Mouse (Mus musculus): ENCODE measurements around the gene Chrm1. TPM values are rescaled to one million over a fixed set of nuclear protein-coding genes. Genes with fewer than 3 reads are reported as not detected.
A peak's percentile ranks its signal among the peaks of the same experiment; 100 is the strongest.

The Chrm1 gene
- polyA plus RNA-seq, 1 experiment from 2014 or later = 0.05 TPM

DNA sequence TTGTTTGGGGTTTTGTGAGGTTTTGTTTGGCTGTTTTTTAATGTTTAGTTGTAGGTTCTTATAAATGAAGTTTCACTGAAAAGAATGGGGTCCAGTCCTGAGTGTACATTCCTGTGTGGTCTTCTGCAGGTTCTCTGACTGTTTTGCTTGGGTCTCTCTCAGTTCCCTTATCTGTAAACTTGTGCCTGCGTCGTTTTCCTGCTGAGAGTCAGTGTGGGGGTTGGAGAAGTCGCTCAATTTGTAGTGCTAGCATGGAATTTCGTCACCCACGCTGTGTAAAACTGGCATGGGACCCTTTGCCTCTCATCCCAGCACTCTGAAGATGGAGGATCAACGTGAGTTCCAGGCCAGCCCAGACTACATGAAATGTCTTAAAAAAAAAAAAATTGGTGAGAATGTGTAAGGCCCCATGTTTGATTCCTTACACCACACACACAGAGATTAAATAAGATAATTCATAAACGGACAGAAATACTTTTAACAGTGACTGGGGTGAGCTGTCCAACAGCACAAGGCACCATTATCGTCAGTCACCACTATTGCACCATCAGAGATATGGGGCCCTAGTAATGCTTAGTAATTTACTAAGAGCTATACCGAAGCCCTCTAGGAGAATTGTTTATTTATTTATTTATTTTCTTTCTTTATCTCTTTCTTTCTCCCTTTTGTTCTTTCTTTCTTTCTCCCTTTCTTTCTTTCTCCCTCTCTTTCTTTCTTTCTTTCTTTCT, 9.9 kb downstream of the Chrm1 start:
- Histone ChIP-seq H3K27me3 (ENCODE audit: control insufficient read depth, insufficient read depth, low read length) (no peaks in the 10 kb centered on the region), H3K9me3 (ENCODE audit: control insufficient read depth, low read length) (no peaks in the 10 kb centered on the region), H3K4me3 (ENCODE audit: low read depth, low read length) (no peak overlapping the region), H3K4me1 (ENCODE audit: control insufficient read depth, insufficient read depth, low read length) (no peaks in the 10 kb centered on the region), H3K36me3 (ENCODE audit: control insufficient read depth, insufficient read depth, low read length) (no peaks in the 10 kb centered on the region), H3K9ac (ENCODE audit: low read length) (no peak overlapping the region), H3K27ac (ENCODE audit: low read depth, low read length) (no peak overlapping the region), H3K4me2 (ENCODE audit: low read depth) (no peak overlapping the region)
- DNase-seq (ENCODE audit: low spot score) = no peak
- WGBS = 72% methylated on average over 9 of the region's 9 CpGs
- ATAC-seq (ENCODE audit: insufficient read depth, low FRiP score, low TSS enrichment) = no peak

DNA sequence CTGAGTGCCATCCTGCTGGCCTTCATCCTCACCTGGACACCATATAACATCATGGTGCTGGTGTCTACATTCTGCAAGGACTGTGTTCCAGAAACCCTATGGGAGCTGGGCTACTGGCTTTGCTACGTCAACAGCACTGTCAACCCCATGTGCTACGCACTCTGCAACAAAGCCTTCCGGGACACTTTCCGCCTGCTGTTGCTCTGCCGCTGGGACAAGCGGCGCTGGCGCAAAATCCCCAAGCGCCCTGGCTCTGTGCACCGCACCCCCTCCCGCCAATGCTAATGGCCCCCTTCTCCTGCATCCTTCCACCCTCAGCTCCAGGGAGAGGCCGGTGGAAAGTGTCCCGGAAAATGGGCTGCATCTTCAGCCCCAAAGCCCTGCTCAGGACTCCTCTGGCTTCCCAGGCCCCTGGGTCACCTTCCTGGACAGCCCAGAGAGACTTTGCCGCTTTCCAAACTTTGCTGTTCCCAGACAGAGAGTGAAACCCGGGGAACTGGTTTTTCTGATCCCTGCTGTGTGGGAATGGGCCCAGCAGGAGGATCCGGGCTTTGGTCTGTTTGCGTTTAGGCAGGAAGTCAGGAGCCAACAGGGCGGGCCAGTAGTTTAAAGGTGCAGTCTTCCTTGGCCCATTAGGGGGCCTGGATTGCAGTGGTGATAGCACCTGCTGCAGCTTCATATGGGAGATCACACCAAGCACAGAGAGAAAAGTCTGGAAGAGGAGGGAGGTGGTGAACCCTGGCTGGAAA, 15.6 kb downstream of the Chrm1 start:
- ATAC-seq (ENCODE audit: insufficient read depth, low FRiP score, low TSS enrichment) = no peak
- DNase-seq (ENCODE audit: low spot score) = no peak
- 29% methylated on average over 18 of the region's 18 CpGs for WGBS
- no peaks in the 10 kb centered on the region for H3K36me3 ChIP-seq (ENCODE audit: control insufficient read depth, insufficient read depth, low read length)
- H3K27ac ChIP-seq (ENCODE audit: low read depth, low read length) = no peak overlapping the region
- H3K4me1 ChIP-seq (ENCODE audit: control insufficient read depth, insufficient read depth, low read length) = peaks cover 4% of the 10 kb centered on the region; the same call in 1 of the 2 replicates
- H3K9me3 ChIP-seq (ENCODE audit: control insufficient read depth, low read length) = no peaks in the 10 kb centered on the region
- no peak overlapping the region for H3K4me2 ChIP-seq (ENCODE audit: low read depth)
- H3K9ac ChIP-seq (ENCODE audit: low read length) = no peak overlapping the region
- H3K4me3 ChIP-seq (ENCODE audit: low read depth, low read length) = no peak overlapping the region
- H3K27me3 ChIP-seq (ENCODE audit: control insufficient read depth, insufficient read depth, low read length) = no peaks in the 10 kb centered on the region

DNA sequence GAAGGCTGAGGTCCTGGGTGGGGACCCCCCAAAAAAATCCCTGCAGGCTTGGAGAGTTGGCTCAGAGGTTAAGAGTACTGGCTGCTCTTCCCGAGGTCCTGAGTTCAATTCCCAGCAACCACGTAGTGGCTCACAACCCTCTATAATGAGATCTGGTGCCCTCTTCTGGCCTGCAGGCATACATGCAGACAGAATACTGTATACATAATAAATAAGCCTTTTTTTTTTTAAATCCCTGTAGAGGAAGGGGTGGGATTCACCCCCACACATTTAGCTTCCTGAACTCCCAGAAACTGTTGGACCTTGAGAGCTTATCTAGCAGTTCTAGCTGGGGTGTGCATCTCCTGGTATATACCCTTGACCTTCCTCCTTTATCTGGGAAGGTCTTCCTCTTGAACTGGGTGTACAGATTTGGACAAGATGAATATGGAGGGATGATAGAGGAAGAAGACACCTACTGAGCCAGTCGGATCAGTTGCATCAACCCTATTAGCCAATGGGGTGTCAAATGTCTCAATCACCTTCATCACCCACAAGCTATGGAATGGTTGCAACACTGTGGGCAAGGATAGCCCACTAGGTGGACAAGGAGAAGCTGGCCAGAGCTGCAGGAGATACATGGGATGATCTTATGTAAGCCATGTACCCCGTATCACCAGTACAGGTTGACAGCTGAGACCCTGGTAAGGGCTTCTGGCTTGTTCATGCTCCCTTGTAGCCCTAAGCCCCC, 18.2 kb downstream of the Chrm1 start:
- Histone ChIP-seq H3K36me3 (ENCODE audit: control insufficient read depth, insufficient read depth, low read length) (no peaks in the 10 kb centered on the region), H3K9ac (ENCODE audit: low read length) (no peak overlapping the region), H3K27ac (ENCODE audit: low read depth, low read length) (no peak overlapping the region), H3K4me1 (ENCODE audit: control insufficient read depth, insufficient read depth, low read length) (peaks cover 4% of the 10 kb centered on the region; the same call in 1 of the 2 replicates), H3K4me3 (ENCODE audit: low read depth, low read length) (no peak overlapping the region), H3K4me2 (ENCODE audit: low read depth) (no peak overlapping the region), H3K27me3 (ENCODE audit: control insufficient read depth, insufficient read depth, low read length) (no peaks in the 10 kb centered on the region), H3K9me3 (ENCODE audit: control insufficient read depth, low read length) (no peaks in the 10 kb centered on the region)
- ATAC-seq (ENCODE audit: insufficient read depth, low FRiP score, low TSS enrichment) (no peak), DNase-seq (ENCODE audit: low spot score) (no peak)
- WGBS = 88% methylated on average over 4 of the region's 4 CpGs

DNA sequence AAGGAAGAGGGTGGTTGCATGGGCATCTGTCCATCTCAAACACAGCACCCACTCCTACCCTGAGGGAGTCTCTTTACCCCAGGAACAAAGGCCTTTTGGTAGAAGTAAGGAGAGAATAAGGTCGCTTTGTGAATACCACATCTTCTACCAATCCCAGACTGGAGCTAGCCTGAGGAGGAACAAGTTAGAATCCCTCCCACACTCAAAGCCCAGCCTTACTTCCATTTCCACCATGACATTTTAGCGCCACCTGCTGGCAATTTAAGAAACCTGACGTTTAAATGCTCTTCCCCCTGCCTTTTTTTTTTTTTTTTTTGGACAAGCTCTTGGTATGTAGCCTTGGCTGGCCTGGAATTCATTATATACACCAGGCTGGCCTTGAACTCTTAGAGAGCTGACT, 19.4 kb downstream of the Chrm1 start:
- peaks cover 4% of the 10 kb centered on the region; the same call in 1 of the 2 replicates for H3K4me1 ChIP-seq (ENCODE audit: control insufficient read depth, insufficient read depth, low read length)

DNA sequence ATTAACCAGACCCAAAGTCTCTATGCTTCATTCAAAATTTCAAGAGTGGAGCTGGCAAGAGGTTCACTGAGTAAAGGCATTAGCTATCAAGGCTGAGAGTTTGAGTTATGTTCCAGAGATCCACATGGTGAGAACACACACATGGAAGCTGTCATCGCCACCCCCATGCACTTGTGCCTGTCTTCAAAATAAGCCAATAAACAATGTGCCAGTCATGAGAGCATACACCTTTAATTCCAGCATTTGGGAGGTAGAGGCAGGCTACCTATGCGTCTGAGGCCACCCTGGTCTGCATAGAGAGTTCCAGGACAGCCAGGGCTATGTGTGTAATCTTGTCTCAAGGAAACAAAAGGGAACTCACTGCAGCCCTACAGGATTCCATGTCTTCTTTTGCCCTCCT, 20.0 kb downstream of the Chrm1 start:
- WGBS = 67% methylated on average over 2 of the region's 2 CpGs
- Histone ChIP-seq H3K36me3 (ENCODE audit: control insufficient read depth, insufficient read depth, low read length) (no peaks in the 10 kb centered on the region), H3K4me2 (ENCODE audit: low read depth) (no peak overlapping the region)

More for the DNA sequence above, 19.4 kb downstream of the Chrm1 start:
- peak; percentile 82 for DNase-seq (ENCODE audit: low spot score)
- no peaks in the 10 kb centered on the region for H3K27me3 ChIP-seq (ENCODE audit: control insufficient read depth, insufficient read depth, low read length)
- 4% methylated on average over 3 of the region's 3 CpGs for WGBS
- H3K4me3 ChIP-seq (ENCODE audit: low read depth, low read length) = no peak overlapping the region
- H3K36me3 ChIP-seq (ENCODE audit: control insufficient read depth, insufficient read depth, low read length) = no peaks in the 10 kb centered on the region
- H3K9me3 ChIP-seq (ENCODE audit: control insufficient read depth, low read length) = no peaks in the 10 kb centered on the region
- no peak overlapping the region for H3K9ac ChIP-seq (ENCODE audit: low read length)
- no peak overlapping the region for H3K4me2 ChIP-seq (ENCODE audit: low read depth)
- H3K27ac ChIP-seq (ENCODE audit: low read depth, low read length) = no peak overlapping the region
- ATAC-seq (ENCODE audit: insufficient read depth, low FRiP score, low TSS enrichment) = peak; percentile 53; the same call in 1 of the 2 replicates

DNA sequence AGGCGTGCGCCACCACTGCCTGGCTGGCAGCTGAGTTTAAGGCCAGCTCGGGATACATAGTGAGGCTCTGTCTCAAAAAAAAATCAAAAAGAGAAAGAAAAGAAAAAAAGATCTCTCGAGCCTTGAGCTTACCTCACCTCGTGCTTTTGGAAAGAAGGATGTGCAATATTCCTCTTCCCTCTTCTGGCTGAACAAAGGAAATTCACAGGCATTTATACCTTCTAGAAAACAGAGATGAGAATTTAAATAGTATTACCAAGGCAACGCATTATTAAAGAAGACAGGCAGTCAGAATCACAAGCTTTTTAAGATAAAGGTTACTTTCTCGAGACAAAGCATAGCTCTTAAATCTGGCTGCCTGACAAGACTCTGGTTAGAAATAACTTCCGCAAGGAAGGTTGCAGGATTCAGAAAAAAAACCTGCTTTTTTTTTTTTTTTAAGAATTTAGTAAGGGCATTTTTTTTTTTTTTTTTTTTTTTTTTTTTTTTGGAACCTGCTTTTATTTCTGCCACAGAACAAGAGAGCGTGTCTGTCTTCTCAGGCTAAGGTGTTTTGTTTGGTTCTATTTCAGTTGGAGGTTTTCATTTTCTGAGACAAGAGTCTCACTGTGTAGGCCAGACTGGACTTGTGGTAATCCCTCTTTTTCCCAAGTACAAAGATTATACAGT, 28.4 kb downstream of the Chrm1 start:
- H3K9me3 ChIP-seq (ENCODE audit: control insufficient read depth, low read length) = no peaks in the 10 kb centered on the region
- no peak overlapping the region for H3K27ac ChIP-seq (ENCODE audit: low read depth, low read length)
- H3K27me3 ChIP-seq (ENCODE audit: control insufficient read depth, insufficient read depth, low read length) = no peaks in the 10 kb centered on the region
- 64% methylated on average over 9 of the region's 9 CpGs for whole genome bisulfite sequencing
- DNase-seq (ENCODE audit: low spot score) (no peak), ATAC-seq (ENCODE audit: insufficient read depth, low FRiP score, low TSS enrichment) (no peak)
- H3K4me1 ChIP-seq (ENCODE audit: control insufficient read depth, insufficient read depth, low read length) = no peaks in the 10 kb centered on the region
- no peak overlapping the region for H3K4me3 ChIP-seq (ENCODE audit: low read depth, low read length)
- no peak overlapping the region for H3K9ac ChIP-seq (ENCODE audit: low read length)
- no peaks in the 10 kb centered on the region for H3K36me3 ChIP-seq (ENCODE audit: control insufficient read depth, insufficient read depth, low read length)
- H3K4me2 ChIP-seq (ENCODE audit: low read depth) = no peak overlapping the region

More for the DNA sequence above, 20.0 kb downstream of the Chrm1 start:
- Histone ChIP-seq H3K27ac (ENCODE audit: low read depth, low read length) (no peak overlapping the region), H3K27me3 (ENCODE audit: control insufficient read depth, insufficient read depth, low read length) (no peaks in the 10 kb centered on the region), H3K4me3 (ENCODE audit: low read depth, low read length) (no peak overlapping the region), H3K9ac (ENCODE audit: low read length) (no peak overlapping the region), H3K4me1 (ENCODE audit: control insufficient read depth, insufficient read depth, low read length) (peaks cover 4% of the 10 kb centered on the region; the same call in 1 of the 2 replicates), H3K9me3 (ENCODE audit: control insufficient read depth, low read length) (no peaks in the 10 kb centered on the region)
- DNase-seq (ENCODE audit: low spot score) = no peak
- ATAC-seq (ENCODE audit: insufficient read depth, low FRiP score, low TSS enrichment) = no peak

DNA sequence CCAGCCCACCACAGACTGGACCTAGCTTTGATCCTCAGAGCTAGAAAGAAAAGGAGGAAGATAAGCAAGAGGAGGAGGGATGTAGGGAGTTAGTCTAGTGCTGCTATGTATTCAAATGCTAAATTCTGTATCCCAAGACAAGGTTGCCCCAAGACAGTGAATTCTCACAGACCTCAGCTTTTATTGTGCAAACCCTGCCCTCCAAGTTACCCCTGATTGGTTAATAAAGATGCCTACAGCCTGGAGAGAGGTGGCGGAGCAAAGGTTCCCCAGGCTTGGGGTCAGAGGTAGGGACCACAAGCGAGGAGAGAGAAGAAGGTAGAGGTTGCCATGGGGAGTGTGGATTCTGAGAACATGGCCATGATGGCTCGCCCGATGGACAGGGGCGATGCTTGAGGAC, 29.2 kb downstream of the Chrm1 start:
- Histone ChIP-seq H3K27ac (ENCODE audit: low read depth, low read length) (no peak overlapping the region), H3K27me3 (ENCODE audit: control insufficient read depth, insufficient read depth, low read length) (no peaks in the 10 kb centered on the region), H3K9me3 (ENCODE audit: control insufficient read depth, low read length) (no peaks in the 10 kb centered on the region), H3K36me3 (ENCODE audit: control insufficient read depth, insufficient read depth, low read length) (no peaks in the 10 kb centered on the region), H3K4me3 (ENCODE audit: low read depth, low read length) (no peak overlapping the region), H3K4me1 (ENCODE audit: control insufficient read depth, insufficient read depth, low read length) (no peaks in the 10 kb centered on the region), H3K9ac (ENCODE audit: low read length) (no peak overlapping the region), H3K4me2 (ENCODE audit: low read depth) (no peak overlapping the region)
- no peak for ATAC-seq (ENCODE audit: insufficient read depth, low FRiP score, low TSS enrichment)
- DNase-seq (ENCODE audit: low spot score) = no peak
- WGBS = 59% methylated on average over 5 of the region's 5 CpGs

DNA sequence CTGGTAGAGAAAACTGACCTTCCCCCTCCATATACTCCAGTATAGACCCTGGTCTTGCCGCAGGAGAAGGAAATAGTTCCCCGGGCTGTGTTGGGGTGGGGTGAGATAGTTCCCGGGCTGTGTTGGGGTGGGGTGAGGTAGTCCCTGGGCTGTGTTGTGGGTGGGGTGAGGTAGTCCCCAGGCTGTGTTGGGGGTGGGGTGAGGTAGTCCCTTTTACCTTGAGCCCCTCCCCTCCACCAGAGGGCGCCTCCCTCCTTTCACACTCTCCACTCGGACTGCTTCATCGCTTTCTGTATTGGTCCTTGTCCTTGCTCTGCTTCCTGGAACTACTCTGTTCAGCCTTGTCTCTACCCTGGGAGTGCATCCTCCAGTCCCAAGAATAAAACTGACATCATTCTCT, 31.7 kb downstream of the Chrm1 start:
- H3K4me1 ChIP-seq (ENCODE audit: control insufficient read depth, insufficient read depth, low read length) = no peaks in the 10 kb centered on the region
- H3K36me3 ChIP-seq (ENCODE audit: control insufficient read depth, insufficient read depth, low read length) = no peaks in the 10 kb centered on the region
- 60% methylated on average over 6 of the region's 6 CpGs for WGBS
- no peaks in the 10 kb centered on the region for H3K9me3 ChIP-seq (ENCODE audit: control insufficient read depth, low read length)
- H3K9ac ChIP-seq (ENCODE audit: low read length) = no peak overlapping the region
- H3K4me3 ChIP-seq (ENCODE audit: low read depth, low read length) = no peak overlapping the region
- H3K4me2 ChIP-seq (ENCODE audit: low read depth) = no peak overlapping the region
- H3K27me3 ChIP-seq (ENCODE audit: control insufficient read depth, insufficient read depth, low read length) = no peaks in the 10 kb centered on the region
- ATAC-seq (ENCODE audit: insufficient read depth, low FRiP score, low TSS enrichment) = no peak
- DNase-seq (ENCODE audit: low spot score) = no peak
- no peak overlapping the region for H3K27ac ChIP-seq (ENCODE audit: low read depth, low read length)
